Mouse (Mus musculus) heart, postnatal 0 days (tissue): ENCODE results near the gene Dcbld1.

Experiments
- CTCF ChIP-seq: IDR thresholded peaks from 2 replicates; pipeline ENCODE4 v1.5.1; 2016; ENCODE audit warnings: antibody characterized with exemption, control low read depth, low read depth
- EP300 ChIP-seq: IDR thresholded peaks from 2 replicates; pipeline ENCODE4 v1.6.1; 2016; ENCODE audit warnings: antibody characterized with exemption, low read depth

DNA sequence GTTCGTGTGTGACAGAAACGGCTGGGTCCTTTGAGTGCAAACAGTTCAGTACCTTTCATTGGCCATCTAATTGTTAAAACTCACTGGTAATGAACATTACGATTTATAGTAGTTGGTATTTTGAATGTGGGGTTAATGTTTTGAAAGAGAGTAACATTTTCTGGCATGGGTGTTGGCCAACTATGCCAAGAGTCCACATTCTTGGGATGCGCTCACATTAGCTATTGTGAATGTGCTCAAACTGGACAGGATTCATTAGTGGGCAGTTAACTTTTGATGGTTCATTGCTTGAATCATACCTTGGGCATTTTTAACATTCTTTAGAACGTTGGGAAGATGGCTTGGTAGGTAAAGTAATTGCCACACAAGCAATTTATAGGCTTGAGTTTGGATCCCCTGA lies 30.7 kb downstream of the Dcbld1 start:
- TF ChIP-seq CTCF (no peak), EP300 (no peak)
